Mouse (Mus musculus) fibroblast of lung, adult 2 months (primary cell): ENCODE data around the gene Eef1g.
A peak's percentile ranks its signal among the peaks of the same experiment; 100 is the strongest.
"Not testable (repeated sequence)": the region's sequence is repeated elsewhere in the genome, so short reads cannot be mapped to it uniquely, and the experiment has no call there.

Experiments
- DNase-seq: peaks from one replicate; pipeline ENCODE4 v3.0.0-alpha.2; 2011; ENCODE audit warnings: low read depth

Gene Eef1g

DNA sequence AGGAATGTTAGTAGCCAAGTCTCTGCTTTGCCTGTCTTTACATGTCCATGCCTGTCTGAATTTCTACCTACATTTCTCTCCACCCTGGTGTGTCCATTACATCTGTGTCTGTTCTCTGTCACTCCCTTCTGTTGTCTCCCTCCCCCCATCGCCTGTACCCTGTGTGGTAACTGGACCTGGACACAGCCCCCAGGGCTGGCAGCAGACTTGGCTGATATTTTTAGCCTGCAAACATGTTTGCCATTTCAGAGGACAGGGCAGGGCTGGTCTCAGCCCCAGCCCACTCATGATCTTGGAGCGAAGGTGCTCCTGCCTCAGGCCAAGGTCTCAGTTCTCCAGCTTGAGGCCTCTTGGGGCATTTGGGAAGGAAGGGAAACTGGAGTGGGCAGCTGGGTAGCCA lies 21.0 kb downstream of the Eef1g start:
- DNase-seq = no peak

DNA sequence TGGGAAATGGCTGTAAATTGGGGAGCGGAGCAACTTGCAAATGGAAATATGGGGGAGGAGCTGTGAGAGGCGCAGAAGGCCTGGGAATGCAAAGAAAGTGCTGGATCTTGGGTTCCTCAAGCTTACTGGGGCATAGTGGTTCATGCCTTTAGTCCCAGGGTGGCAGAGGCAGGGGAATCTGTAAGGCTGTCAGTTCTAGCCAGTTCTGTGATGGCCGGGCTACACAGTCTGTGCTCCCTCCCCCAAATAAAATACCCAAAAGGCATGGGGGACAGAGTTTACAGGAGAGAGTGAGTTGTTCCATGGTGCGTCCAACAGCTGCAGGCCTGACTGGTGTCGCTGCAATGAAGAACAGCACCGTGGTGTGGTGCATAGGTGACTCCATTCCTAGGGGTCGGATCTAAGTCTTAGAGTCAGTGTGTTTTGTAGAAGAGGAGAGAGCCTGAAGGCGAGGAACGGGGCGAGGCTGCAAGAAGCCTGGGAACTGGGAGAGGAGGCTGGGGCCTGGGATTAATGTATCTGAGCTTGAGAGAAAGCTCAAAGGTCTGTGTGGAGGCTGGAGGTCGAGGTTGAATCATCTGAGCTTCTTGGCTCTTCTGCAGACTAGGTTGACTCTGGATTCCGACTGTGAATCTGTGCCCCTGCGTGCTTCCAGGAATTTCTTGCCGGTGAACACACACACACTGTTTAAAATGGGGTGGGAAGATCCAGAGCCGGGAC lies 21.7 kb downstream of the Eef1g start:
- DNase-seq = no peak

DNA sequence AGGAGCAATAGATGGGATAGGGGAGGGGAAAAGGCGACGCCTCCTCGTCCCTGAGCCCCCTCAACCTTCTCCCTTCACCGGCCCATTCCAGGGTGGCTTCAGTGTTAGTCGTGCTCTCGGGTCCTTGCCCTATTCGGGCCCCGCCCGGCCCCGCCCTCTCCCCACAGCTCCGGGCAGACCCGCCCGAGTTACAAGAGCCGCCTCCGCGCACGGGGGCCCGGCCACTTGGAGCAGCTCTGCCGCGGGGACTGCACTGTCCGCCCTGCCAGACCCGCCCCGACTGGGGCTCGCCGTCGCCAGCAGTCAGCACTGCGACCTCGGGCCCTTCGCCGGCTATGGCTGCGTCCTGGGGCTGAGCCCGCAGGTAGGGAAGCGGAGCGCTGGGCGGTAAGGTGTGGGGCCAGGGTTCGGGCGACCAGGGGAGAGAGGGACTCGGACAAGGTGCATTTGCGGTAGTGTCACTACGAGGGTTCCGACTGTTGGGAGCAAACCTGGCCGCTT lies 22.3 kb downstream of the Eef1g start, which contains the start of gene Ahnak:
Gene Ahnak (plus strand): TSS at position 219 of the 501 bp plus-strand sequence.
- DNase-seq = no peak

DNA sequence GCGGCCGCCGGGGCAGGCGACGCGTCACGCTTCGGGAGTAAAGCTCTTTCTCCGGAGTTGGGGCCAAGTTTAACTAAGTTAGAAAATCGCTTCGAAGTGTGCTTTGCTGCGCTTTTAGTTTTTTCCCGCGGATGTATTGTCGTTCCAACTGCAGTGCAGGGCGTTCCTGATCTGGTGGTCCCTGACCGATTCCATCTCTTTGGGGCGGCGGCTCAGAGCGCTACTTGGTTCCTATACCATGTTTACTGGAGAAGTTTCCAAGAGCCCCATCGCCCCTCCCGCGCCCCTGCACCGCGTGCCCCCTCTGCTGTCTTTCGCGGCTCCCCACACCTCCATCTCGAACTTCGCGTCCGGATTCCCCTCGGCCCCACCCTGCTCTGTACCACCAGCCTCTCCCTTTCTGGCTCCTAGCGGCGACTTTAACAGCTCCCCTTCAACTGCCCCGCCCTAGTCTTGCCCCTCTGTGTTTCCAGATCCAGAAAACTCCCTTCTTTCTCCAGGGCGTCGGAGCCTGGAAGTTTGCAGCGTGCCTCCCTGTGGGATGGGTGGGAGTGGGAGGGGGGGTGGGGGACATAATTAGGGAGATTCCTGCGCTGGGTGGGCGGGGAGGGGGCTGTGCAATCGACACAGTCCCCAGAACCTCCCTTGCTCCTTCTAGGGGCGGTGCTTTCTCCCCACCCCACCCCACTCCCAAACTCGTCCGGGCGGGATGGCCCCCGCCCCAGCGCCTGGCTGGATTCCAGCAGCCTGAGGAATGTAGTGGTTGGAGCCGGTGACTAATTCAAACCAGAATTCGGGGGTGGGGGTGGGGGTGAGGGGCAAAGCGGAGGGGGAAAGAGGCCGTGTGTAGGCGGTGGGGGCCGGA lies 23.0 kb downstream of the Eef1g start:
- DNase-seq = no peak

DNA sequence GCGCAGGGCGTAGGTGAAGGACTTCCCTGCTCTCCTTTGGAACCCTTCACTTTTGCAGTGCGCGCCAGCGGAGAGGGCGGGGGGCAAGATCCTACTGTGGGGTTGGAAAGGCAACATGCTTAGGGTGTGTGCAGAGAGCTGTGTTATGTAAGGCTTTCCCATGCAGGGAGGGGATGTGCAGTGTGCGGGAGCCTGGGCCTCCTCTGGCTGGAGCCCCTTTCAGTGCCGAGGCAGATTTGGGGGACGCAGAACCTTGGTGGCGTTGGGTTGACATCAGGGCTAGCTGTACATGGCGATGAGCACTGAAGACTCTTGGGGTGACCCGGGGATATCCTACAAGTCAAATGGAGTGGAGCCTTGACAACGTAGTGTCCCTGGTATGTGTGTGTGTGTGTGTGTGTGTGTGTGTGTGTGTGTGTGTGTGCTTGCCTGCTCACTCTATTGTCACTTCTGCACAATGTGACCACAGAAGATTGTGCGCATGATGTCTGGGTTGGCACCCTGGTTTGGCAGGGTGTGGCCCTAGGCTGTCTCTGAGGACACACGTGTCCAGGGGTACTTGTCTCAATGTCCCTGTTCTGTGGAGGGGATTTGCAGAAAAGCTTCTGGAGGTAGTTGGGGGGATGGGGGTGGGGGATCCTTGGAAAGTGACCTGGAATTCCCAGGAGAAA lies 23.7 kb downstream of the Eef1g start:
- DNase-seq = no peak

DNA sequence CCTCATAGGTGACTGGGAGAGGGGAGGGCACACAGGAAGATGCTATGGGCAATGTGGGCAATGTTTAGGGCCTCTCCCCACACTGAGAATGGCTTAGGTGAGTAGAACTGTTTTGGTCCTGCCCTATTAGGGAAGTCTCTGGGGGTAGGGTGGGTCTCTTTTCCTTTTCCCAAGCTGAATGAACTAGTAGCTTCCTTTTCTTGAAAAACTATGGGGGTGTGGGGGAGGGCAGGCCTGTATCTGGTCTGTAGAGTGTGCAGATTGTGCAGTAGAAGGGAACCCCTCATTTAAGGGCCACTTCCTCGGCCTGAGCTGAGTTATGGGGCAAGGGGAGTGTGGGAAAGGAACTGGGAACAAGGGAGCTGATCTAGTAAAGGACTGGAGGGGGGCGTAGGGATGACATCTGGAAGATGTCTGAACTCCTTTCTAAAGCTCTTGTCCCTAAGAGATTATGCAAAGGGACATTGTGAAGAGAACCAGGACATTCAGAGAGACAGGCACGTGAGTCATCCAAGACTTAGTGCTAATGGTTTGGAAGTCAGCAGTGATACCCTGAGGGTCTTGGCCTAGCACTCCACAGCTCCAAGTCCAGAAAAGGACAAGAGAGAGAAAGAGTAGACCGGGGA lies 24.5 kb downstream of the Eef1g start:
- no peak for DNase-seq

DNA sequence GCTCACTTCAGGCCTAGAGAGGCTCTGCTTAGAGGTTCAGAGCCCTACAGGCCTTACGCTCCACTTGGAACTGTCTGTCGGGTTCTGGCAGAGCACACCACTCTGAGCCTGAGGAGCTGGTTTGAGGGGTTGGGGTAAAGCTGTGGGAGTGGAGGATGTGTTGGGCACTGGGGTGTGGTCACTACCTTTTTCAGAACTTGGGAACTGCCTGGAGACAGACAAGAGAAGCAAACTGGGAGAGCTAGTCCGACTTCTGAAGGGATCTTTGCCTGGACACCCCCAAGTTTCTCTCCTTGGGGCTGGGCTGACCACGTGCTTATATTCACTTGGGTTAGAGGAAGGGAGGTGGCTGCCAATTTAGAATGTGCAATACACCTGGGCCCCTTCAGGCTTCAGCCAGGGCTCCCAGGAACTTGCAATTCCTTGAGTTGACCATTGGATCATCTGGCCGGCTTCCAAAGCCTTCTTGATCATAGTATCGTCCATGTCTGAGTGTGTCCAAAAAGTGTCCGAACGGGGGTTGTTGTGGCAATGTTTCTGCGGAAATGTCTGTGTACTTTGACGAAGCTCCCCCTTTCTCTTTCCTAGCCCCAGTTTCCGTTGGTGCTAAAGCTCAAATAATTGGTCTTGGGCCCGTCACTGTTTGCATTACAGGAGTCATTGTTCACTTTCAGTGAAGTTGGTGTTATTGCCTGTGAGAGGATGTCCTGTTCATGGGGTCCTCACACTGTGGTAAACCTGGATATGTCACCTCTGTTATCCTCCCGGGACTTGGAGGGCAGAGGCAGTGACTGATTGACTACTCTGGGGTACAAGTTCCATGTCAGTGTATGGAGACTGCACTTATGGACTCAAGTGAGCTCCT lies 25.3 kb downstream of the Eef1g start:
- no peak for DNase-seq

DNA sequence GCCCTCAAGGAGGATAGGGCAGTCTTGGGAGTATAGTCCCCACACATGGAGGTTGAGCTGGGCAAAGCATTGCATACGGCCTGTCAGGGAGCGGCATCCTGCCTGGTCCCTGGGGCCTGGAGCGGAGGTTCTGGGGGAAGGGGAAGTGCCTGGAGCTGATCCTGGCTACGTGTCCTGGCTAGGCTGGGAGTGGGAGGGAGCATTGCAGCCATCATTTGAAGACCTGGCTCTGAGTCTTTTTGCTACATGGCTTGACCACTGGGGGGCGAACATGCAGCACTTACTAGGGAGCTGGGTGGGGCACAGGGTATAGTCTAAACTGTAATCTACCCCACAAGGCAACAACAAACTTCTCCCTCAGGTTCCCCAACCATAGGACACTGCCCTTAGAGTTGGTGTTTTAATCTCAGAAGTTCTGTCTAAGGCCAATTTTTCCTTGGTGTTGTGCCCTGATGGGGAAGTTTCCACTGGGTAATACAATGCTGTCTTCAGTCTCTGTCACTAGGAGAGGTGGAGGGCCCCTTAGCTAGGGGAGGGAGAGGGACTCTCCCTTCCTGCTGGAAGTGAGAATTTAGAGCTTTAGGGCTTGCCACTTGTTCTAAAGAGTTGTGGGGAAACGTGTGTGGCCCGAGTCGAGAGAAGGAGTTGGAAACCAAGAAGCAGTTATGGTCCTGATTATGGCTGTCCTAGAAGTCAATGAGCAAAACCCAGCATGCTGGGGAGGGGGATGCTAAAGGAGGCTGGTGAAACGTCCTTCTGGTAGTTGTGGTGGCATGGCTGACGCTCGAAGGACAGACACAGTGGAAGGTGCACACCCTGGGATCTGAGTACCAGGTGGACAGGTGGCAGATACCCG lies 26.2 kb downstream of the Eef1g start:
- DNase-seq = peak; percentile 86

DNA sequence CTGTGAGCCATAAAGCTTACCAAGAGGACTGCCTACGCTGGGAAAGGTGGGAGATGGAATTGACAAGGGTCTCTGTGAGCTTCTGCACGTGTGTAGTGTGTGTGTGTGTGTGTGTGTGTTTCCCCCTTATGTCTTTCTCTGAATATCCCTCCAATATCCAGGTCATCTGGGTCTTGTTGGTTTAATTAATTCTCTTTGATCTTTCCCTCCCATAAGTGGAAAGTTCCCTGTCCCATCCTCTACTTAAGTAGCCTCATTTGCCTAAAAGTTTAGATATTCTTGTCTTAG lies 26.7 kb downstream of the Eef1g start:
- no peak for DNase-seq

DNA sequence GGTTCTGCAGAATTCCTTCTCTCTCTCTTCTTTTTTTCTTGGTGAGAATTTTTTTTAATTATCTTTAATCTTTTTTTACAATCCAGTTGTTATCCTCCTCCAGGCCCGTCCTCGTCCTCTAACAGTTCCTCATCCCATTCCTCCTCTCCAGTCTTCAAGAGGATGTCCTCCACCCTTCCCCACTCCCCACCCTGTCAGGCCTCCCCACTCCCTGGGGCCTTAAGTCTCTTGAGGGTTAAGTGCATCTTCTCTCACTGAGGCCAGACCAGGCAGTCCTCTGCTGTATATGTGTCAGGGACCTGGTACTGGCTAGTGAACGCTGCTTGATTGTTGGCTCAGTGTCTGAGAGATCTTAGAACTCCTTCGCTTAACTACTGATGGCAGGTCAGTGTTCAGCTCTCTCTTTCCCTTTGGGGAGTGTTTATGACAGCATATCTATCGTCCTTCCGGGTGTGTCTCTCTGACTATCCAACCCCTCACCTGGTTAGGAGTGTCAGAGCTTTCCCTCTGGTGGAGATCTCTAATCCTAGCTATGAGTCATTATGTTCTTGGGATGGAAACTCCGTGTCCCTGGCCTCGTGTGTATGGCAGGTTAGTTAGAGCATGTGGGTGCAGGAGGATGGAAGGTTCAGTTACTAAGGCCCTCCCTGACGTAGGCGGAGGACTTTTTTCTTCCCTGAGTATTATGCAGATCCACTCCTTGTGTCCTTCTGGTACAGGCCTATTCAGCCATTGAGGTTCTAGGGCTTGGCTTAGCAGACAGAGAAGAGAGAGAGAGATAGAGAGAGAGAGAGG lies 28.2 kb downstream of the Eef1g start:
- no peak for DNase-seq

DNA sequence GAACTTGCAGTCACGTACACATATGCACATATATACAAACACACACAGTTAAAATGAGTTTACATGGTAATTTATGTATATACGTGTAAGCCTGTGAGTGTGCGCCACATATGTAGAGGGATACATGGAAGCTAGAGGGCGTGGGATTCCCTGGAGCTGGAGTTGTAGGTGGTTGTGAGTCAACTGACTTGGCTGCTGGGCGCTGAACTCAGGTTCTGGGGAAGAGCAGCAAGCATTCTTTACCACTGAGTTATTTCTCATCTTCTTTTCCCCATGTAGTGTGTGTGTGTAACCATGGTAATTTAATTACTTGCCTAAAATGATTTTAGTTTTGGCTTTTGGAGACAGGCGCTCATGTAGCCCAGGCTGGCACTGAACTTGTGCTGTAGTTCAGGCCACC lies 29.8 kb downstream of the Eef1g start:
- no peak for DNase-seq

DNA sequence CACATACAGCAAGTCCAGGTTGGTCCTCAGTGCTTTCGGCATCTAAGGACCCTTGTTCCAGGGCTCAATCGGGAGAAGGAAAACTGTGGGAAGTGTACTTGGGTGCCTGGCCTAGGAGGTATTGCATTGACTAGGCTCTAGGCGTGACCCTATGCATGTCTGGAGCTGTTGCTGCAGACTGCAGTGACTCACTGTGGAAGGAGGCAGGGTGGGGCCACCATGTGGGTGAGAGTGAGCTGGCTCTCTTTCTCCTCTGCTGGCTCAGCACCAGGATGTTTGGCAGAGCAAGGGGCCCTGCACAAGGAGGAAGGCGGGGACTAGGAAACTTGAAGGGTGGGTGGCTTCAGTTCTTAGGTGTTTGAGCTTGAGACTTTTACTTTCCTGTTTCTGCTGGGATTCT lies 30.7 kb downstream of the Eef1g start:
- DNase-seq = peak; percentile 99

DNA sequence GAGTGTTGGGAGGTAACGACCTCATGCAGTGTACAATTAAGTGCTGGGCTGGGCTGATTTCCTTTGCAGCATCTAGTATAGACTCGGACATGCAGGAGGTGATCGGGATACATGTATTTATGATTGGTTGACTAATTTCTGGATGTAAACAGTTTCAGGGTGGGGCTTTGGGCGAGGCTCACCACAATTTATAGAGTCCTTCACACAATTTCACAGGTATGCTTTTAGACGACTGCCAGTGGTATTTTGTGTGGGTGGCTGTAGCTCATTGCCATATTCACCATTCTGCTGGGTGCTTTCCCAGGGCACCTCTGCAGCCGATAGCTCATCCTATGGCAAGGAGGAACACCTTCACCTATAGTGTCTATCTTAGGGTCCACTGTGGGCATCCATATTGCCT lies 31.7 kb downstream of the Eef1g start:
- no peak for DNase-seq

DNA sequence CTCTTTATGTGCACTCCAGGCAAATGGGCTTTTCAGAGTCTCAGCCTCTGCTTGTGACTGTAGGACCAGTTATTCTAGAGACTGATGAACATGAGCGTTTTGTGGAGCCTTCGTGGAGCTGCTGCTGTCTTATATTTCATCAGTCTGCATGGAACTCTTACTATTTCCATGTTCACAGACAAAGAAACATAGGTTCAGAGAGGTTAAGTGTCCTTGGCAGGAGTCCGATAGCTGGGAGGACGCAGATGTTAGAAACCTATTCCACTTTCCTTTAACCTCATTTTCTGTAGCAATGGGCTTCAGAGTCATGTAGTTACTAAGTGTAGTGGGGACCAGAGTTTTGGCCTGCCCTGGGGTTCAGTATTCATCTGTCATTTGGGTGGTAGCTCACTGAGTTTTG lies 32.4 kb downstream of the Eef1g start:
- DNase-seq = no peak

DNA sequence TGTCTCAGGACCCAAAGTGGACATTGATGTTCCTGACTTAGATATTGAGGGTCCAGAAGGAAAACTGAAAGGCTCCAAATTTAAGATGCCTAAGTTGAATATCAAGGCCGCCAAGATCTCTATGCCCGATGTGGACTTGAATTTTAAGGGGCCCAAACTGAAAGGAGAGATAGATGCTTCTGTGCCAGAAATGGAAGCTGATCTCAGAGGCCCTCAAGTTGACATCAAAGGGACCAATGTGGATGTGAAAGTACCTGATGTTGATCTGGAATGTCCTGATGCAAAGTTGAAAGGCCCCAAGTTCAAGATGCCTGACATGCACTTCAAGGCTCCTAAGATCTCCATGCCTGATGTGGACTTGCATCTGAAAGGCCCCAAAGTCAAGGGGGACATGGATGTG lies 40.1 kb downstream of the Eef1g start:
- not testable (repeated sequence) for DNase-seq

DNA sequence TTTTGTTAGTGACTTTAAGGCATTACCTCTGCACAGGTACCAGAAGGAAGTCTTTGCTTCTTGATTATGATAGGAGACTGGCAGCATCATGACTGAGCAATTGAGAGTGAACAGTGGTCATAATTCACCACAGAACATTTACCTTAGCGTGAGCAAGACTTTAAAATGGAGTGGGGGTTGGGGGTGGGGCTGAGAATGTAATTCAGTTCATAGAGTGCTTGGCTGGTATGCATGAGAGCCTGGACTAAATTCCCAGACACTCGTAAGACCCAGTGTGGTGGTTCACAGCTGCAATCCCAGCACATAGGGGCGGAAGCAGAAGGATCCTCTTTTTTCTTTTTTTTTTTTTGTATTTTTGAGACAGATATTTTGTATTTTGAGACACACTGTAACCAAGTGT lies 52.5 kb downstream of the Eef1g start:
- no peak for DNase-seq

DNA sequence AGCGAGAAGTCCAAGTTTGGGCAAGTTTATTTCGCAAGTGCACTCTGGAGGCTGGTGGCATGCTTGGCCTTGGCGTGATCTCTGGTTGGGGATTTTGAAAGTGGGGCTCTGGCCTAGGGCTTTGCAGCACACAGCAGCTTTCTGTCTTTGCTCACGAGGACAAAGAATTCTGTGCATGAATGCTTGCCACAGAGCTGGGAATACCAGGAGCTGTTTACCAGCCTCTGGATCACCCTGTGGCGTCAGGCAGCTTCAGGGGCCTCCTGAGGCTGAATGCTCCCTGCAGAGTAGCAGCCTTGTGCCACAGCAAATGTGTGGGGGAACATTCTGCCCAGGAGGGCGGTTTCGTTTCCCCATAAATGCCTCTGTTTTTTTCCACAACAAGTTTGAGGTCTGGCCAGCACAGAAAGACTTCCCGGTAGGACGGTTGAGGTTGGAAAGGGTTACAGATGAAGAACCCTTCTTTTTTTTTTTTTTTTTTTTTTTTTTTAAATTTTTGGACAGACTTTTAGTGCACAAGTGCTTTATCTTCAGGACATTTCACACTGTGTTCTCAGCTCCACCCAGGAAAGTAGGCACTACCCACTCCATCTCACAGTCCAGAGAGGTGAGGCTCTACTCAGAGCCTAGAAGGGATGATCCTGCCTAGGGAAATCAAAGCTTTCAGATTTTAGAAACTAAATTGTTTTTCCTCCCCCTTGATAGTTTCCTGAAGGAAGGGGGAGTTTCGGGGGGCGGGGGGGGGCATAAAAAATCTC lies 56.4 kb downstream of the Eef1g start:
- peak; percentile 96 for DNase-seq

DNA sequence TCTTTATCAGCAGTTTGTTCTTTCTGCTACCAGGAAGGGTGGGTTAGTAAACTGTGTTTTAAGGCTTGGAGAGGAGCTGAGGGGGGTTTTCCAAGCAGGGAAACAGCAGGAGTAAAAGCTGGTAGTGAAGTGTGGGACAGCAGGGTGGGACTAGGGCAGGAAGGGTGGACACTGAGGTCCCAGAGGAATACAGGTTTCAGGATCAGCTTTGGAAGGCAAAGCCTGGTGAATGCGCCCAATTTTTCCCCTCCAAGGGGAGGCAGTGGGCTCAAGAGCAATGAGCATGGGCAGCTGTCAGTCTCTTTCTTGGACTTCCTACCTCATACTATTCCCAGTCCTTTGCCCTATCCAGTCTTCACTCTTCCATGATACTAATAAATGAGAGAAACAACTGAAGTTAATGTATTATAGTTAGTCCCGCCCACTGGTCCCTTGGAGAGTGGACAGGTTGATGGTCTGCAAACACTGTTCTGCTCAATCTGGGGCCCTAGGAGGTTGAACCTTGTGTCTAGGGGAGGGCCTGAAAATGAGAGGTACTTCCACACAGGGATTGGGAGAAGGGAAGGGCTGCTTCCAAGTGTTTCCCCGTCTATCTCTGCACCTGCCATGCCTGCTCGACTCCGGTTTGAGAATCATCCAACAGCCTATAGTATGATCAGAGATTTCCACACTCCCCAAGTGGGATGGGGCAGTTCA lies 58.9 kb downstream of the Eef1g start:
- DNase-seq = no peak
